Mouse (Mus musculus) liver (tissue): ENCODE data around the gene Zfyve27.

Experiments
- DNase-seq: peaks from one replicate; pipeline ENCODE4 v3.0.0-alpha.2; 2020; ENCODE audit warnings: mixed read lengths

Gene Zfyve27

GRCm38 (mm10) chr19:42163764-42164163 is at the start of gene Zfyve27:
Gene Zfyve27 (plus strand): TSS chr19:42163951.
- no peak for DNase-seq

- no peak for DNase-seq
These were observed 47.9 kb upstream of the Zfyve27 start for GRCm38 (mm10) chr19:42115783-42116335.

DNA sequence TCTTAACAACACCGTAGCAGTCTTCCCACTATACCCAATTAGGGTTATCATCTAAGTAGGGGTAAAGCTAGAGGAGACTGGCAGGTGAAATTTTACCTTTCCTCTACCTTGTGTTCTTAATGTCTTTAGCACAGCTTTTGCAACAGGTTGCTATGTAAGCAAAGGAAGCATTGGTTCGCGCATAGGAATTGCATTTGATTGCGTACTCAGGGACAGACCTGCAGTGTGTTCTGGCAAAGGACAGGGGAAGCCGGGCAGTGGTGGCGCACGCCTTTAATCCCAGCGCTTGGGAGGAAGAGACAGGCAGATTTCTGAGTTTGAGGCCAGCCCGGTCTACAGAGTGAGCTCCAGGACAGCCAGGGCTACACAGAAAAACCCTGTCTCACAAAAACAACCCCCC is 45.6 kb upstream of the Zfyve27 start:
- no peak for DNase-seq

- no peak for DNase-seq
These were observed 45.2 kb upstream of the Zfyve27 start for GRCm38 (mm10) chr19:42118596-42118995.

GRCm38 (mm10) chr19:42120451-42120850 is 43.3 kb upstream of the Zfyve27 start:
- no peak for DNase-seq

DNA sequence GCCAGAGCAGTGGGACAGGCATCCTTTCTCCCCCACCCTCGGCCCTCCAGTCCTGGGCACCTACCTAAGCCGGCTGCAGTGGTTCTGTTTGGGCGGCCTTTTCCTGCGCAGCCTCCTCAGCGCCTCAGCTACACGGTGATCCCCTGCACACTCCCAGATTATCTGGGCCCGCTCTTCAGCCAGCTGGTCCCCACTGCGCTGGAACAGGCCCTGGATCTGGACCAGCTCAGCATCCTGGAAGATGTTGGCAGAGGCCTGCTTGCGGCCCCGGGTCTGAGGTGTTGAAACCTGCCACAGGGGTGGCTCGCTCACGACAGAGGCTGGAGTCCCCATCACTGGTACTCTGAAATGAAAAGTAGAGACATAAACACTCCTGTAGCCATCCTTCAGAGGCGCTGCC is 39.1 kb upstream of the Zfyve27 start:
- DNase-seq: no peak

DNA sequence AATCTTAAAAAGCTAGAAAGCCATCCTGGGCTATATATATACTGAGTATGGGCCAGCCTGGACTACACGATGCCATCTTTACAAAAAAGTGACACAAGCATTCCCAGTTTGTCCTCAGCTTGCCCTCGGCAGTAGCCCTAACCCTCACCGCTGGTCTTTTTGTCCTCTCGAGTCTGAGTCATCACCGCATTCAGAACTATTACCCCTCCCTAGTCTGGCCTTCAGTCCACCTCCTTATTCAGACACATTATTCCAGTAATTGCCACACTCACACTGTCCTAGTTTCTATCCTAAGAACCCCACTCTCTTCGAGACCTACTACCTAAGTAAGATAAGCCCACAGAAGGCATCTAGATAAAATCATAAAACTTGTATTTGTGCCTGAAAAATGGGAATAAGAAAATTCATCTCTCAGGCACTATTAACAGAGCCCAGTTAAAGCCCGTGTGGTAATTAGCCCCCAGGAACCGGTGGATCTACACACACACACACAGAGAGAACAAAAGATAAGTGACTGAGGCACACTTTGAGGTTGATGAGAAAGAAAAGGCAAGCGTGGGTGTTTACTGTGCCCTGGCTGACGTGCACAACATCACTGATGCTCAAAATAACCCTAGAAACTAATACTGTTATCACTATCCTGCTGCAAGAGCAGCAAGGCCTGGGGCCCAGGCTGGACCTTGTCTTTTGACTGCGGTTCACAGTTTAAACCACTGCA is 38.1 kb upstream of the Zfyve27 start:
- DNase-seq: no peak

DNA sequence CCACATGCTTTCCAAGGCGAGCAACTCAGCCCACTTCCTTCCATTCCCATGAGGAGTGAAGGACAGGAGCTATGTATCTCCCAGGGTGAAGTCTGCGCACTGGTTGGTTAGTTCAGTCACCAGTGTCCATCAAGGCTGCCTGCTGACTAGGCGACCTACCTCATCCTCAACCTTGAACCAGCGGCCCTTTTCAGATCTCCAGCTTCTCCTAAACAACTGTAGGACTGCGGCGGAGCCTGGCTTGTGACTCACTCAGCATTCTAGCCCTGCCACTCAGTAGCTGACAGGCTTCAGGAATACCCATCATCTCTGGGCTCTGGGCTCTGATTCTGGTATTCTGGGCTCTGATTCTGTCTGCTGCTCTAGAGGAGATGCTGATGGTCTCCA is 37.5 kb upstream of the Zfyve27 start:
- DNase-seq: no peak

DNA sequence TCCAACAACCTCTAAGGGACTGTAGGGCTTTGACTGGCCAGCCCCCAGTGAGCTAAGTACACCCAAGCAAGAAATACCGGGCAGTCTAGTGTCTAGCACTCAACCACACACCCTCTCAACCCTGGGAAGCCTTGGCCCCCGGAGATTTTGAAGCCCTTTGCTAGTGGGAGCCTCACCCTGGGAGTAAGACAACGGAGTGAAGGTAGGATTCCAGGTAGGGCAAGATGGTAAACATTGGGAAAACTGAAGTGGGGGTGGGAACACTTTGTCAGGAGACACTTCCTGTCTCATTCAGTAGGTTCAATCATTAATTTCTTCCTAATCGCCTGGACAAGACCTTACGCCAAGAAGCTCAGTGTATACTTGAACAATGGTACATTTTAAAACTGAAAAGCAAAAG is 36.7 kb upstream of the Zfyve27 start:
- DNase-seq: no peak

DNA sequence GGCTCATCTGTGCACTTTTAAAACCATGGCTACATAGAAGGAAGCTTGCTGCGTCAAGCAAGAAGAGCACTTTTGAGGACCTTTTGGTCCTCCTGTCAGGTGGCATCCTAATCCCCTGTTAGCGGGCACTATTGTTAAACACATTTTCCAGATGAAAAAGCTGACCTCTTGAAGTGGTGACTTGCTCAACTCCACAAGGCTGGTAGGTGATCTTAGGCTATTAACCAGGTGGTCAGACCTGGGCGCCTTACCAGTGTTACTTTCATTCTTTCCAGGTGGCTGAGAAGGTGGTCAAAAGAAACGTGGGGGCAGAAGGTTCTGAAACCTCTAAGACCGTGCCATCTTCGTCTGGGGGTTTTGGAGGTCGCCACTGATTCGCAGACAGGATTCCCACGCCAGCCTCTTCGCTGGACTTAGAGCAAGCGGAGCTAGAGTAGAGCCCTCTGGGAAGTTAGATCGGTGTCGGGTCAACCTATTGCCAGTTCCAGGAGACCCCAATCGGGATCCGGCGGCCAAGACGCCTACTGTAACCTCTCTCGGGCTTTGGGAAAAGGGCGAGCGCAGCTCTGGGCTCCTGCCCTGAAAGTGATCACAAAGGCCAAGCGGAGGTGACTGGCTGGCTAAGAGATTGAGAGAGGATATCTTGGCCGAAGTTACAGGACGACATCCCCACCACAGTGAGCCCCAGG is 35.6 kb upstream of the Zfyve27 start:
- DNase-seq: no peak

- DNase-seq: peak; percentile 97
These were observed 34.8 kb upstream of the Zfyve27 start, which contains the start of gene Avpi1 for GRCm38 (mm10) chr19:42128787-42129508. Gene Avpi1 (minus strand): TSS chr19:42129059.

- DNase-seq: no peak
These were observed 34.0 kb upstream of the Zfyve27 start for GRCm38 (mm10) chr19:42129509-42130293.

- no peak for DNase-seq
These were observed 33.5 kb upstream of the Zfyve27 start for GRCm38 (mm10) chr19:42130294-42130606.

- DNase-seq: no peak
These were observed 32.6 kb upstream of the Zfyve27 start for GRCm38 (mm10) chr19:42131101-42131500.

DNA sequence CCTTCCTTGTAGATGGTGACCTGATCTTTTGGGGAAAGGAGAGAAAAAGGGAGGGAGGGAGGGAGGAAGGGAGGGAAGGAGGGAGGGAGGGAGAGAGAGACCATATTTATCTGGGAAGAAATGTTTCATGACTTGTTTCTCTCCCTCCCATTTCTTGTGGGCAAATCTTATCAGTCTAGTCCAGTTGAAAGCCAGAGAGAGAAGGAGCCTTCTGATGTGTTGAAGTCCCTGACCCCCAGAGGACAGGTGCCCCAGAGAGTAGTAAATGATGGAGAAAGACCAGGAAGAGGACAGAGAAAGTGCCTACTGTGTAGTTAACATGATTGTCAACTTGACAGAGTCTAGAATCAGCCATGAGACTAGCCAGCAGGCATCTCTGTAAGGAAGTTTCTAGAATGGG is 28.7 kb upstream of the Zfyve27 start:
- no peak for DNase-seq

GRCm38 (mm10) chr19:42136126-42136525 is 27.6 kb upstream of the Zfyve27 start:
- no peak for DNase-seq

DNA sequence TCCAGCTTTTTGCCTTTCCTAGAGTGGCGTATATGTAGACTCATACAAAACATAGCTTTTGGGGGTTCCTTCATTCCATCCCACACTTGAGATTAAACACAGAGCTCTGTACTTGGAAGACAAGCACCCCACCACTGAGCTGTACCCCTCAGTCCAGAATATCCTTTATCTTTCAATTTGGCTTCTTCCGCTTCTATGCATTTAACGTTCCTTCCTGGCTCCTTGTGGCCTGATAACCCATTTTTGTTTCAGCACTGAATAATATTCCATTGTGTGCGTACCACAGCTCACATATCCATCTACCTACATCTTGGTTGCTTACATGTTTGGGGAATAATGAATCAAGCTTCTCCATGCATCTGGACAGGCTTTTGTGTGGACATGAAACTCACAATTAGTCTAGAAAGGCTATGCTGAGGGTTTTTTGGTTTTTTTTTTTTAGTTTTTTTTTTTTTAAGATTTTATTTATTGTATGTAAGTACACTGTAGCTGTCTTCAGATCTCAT is 26.5 kb upstream of the Zfyve27 start:
- no peak for DNase-seq

DNA sequence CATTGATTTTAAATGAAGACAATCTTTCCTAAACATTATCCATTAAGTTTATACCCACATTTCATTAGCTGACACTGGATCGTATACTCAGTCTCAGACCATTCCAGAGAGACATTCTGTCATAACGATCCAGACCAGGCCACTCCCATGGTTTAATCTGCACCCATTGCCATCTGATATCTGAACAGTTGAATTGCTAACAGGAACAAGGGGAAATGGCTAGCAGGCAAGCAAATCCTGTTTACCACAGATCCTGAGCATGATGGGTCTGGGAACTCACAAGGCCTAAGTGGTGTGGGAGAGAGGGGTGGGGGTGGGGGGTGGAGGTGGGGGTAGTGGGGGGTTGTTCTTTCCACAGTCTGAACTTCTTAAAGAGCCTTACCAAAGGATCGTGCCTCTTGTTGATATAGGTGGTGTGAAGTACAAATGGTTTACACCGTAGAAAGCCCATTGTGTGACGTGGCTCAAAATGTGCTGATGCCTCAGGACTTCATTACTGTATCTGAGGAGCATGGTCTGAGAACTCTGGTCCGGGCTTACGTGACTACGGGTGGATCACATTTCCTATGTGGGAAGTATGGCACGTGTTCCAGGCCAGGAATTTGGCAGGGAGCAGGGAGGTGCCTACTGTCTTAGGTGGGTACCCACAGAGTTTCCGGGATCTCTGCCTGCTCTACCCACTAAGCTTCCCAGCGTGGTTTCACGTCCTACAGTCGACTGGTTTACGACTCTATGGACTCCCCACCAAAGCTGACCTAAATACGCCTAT is 25.1 kb upstream of the Zfyve27 start:
- DNase-seq: no peak

DNA sequence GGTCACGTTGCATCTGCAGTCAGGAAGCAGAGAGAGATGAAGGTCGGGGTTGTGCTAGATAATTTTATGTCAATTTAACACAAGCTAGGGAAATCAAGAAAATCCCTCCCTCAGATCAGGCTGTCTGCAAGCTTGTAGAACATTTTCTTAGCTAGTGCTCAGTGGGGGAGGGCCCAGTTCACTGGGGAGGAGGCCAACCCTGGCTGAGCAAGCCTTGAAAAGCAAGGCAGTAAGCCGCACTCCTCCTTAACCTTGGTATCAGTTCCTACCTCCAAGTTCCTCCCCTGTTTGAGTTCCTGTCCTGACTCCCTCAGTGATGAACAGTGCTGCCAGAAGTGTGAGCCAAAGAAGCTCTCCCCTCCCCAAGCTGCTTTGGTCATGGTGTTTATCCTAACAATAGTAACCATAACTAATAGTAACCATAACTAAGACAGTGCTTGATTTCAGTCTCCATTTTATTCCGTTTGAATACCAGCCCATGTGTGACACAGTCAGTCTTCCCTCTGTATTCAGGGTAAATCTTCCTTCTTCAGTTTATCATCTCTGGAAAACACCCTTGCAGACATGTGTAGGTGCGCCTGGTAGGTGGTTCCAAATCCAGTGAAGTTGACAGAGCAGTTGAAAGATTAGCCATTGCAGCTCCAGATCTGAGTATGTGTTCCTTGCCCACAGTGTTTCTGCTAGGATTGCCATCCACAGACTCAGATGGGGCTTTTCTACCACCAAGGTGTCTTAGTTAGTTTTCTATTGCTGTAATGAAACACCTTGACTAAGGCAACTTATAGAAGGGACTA is 23.8 kb upstream of the Zfyve27 start:
- DNase-seq: no peak

DNA sequence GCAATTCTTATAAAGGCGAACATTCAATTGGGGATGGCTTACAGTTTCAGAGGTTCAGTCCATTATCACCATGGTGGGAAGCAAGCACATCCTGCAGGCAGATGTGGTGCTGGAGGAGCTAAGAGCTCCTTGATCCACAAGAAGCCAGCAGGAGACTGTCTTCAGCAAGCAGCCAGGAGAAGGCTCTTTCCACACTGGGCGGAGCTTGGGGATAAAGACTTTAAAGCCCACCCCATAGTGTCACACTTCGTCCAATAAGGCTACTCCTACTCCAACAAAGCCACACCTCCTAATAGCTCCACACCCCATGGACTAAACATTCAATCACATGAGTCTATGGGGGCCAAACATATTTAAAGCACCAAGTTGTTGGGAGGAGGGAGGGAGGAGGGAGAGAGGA is 21.8 kb upstream of the Zfyve27 start:
- DNase-seq: no peak

DNA sequence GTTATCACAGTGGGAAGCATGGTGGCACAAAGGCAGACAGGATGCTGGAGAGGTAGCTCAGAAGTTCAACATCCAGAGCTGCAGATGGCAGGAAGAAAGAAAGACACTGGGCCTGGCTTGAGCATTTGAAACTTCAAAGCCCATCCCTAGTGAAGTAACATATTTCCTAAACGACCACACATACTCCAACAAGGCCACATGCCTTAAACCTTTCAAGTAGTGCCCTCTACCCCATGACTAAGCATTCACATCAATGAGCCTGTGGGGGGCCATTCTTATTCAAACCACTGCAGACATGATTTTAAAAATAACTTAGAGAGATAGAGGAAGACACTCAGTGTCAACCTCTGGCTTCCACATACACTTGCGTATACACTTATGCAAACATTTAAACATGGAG is 21.0 kb upstream of the Zfyve27 start:
- DNase-seq: no peak
